Mouse (Mus musculus) forebrain, postnatal 0 days (tissue): ENCODE results near the gene Areg. TPM values are rescaled to one million over a fixed set of nuclear protein-coding genes. Genes with fewer than 3 reads are reported as not detected.

Experiments used
- ATAC-seq: fragments of 200-750 bp; cut with Nextera tagmentation; 2 replicates; pipeline ENCODE4 v1.8.0; 2017; ENCODE audit warnings: mild to moderate bottlenecking, moderate library complexity
- DNase-seq: peaks from one replicate; pipeline ENCODE4 v3.0.0-alpha.2; 2015
- H3K27ac ChIP-seq: fragments of 300-500 bp; sonication (generic); 2 replicates; pipeline ENCODE4 v1.5.1; 2014; ENCODE audit warnings: low read depth, mild to moderate bottlenecking, antibody characterized with exemption, low read length, moderate library complexity, mixed read lengths
- H3K27me3 ChIP-seq: fragments of 300-500 bp; sonication (generic); 2 replicates; pipeline ENCODE4 v1.6.1; 2014; ENCODE audit warnings: mild to moderate bottlenecking, low read length, mixed read lengths; ENCODE audit not compliant: insufficient read depth
- H3K36me3 ChIP-seq: fragments of 300-500 bp; sonication (generic); 2 replicates; pipeline ENCODE4 v1.6.1; 2014; ENCODE audit warnings: mild to moderate bottlenecking, moderate library complexity; ENCODE audit not compliant: insufficient read depth
- H3K4me1 ChIP-seq: fragments of 300-500 bp; sonication (generic); 2 replicates; pipeline ENCODE4 v1.6.1; 2014; ENCODE audit warnings: antibody characterized with exemption; ENCODE audit not compliant: insufficient read depth
- H3K4me2 ChIP-seq: fragments of 300-500 bp; sonication (generic); 2 replicates; pipeline ENCODE4 v1.6.1; 2014; ENCODE audit warnings: low read depth, mild to moderate bottlenecking, moderate library complexity
- H3K4me3 ChIP-seq: fragments of 300-500 bp; sonication (generic); 2 replicates; pipeline ENCODE4 v1.5.1; 2014; ENCODE audit warnings: low read depth, low read length, mixed read lengths
- H3K9ac ChIP-seq: fragments of 300-500 bp; sonication (generic); 2 replicates; pipeline ENCODE4 v1.6.1; 2014; ENCODE audit warnings: mild to moderate bottlenecking
- H3K9me3 ChIP-seq: fragments of 300-500 bp; sonication (generic); 2 replicates; pipeline ENCODE4 v1.6.1; 2016; ENCODE audit warnings: low read length
- CTCF ChIP-seq: sonication (generic); IDR thresholded peaks from 2 replicates; pipeline ENCODE4 v1.5.1; 2016; ENCODE audit warnings: antibody characterized with exemption, control low read depth, low read depth
- WGBS: fragments of 180-500 bp; shearing (Covaris S2); extraction: QIAGEN DNeasy Blood & Tissue Kit; methylation state at CpG from one replicate; pipeline ENCODE4 v1.1.7; 2014; 5-methylcytosine and 5-hydroxymethylcytosine counted together
- polyA plus RNA-seq: library from polyadenylated mRNA; unstranded; fragments of >200 nt; fragmentation: Nextera tagmentation; extraction: Ambion mirVana; gene quantifications from 2 replicates; pipeline ENCODE4 v1.2.1, GENCODE M21; 2015
- total RNA-seq: library from RNA; depleted of rRNA; stranded (reverse); fragments of >200 nt; gene quantifications from 2 replicates; pipeline ENCODE4 v1.2.3, GENCODE M21; 2014

Areg gene
- total and polyA plus RNA-seq, 2 experiments from 2014 or later: 0.54 TPM; not detected in 1

GRCm38 (mm10) chr5:91111019-91111418 lies 28.4 kb upstream of the Areg start:
- DNase-seq: peak; percentile 2
- 48% methylated on average over 8 of the region's 8 CpGs for WGBS
- H3K36me3 ChIP-seq: no peaks in the 10 kb centered on the region
- no peaks in the 10 kb centered on the region for H3K4me1 ChIP-seq
- TF ChIP-seq CTCF: no peak
- no peak overlapping the region for H3K9ac ChIP-seq
- H3K4me2 ChIP-seq: no peak overlapping the region
- ATAC-seq: no peak
- no peaks in the 10 kb centered on the region for H3K27me3 ChIP-seq
- no peak overlapping the region for H3K27ac ChIP-seq
- H3K4me3 ChIP-seq: no peak overlapping the region
- H3K9me3 ChIP-seq: no peaks in the 10 kb centered on the region

DNA sequence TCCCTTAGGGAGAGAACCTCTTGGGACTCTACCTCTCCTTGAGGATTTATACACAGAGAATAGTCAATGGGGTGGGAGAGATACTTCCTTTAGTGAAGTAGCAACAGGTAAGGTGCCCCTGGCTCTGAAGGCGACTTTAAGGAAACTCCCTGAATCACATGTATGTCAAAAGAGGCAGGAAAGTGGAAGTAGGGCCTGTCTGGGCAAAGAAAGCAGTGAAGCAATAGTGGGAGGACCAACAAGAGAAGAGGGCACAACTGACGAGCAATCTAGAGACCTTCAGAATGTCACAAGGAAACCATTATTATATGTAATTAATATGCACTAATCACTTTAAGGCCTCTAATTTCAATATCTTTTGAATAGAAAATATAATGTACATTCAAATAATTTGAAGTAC lies 25.4 kb upstream of the Areg start:
- TF ChIP-seq CTCF: no peak
- H3K4me2 ChIP-seq: no peak overlapping the region
- no peaks in the 10 kb centered on the region for H3K9me3 ChIP-seq
- no peak overlapping the region for H3K9ac ChIP-seq
- H3K27me3 ChIP-seq: no peaks in the 10 kb centered on the region
- DNase-seq (no peak), ATAC-seq (no peak)
- H3K4me3 ChIP-seq: no peak overlapping the region
- no peak overlapping the region for H3K27ac ChIP-seq
- WGBS: 88% methylated on average over 2 of the region's 2 CpGs
- H3K36me3 ChIP-seq: no peaks in the 10 kb centered on the region
- H3K4me1 ChIP-seq: no peaks in the 10 kb centered on the region

GRCm38 (mm10) chr5:91114574-91114973 lies 24.8 kb upstream of the Areg start:
- 60% methylated on average over 1 of the region's 1 CpGs for WGBS
- Histone ChIP-seq H3K4me3 (no peak overlapping the region), H3K9me3 (no peaks in the 10 kb centered on the region), H3K9ac (no peak overlapping the region), H3K36me3 (no peaks in the 10 kb centered on the region), H3K4me2 (no peak overlapping the region), H3K27ac (no peak overlapping the region), H3K4me1 (no peaks in the 10 kb centered on the region), H3K27me3 (no peaks in the 10 kb centered on the region)
- ATAC-seq (no peak), DNase-seq (no peak)
- no peak for TF ChIP-seq CTCF

DNA sequence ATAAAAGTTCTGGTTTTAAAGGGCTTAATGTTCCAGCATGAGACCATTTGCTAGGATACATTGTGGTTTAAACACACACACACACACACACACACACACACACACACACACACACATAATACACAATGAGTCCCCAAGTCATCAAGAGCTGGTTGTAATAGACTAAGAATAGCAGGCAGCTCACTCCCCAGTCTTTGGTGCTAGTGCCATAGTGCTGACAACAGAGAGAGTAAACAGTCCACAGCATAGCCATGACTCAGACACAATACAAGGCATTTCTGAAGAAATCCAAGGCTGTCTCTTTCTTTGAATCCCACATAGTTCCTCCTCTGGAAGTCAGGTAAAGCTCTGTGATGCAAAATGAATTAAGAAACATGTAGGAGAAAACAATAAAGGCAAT lies 20.8 kb upstream of the Areg start:
- H3K27me3 ChIP-seq: no peaks in the 10 kb centered on the region
- no peak overlapping the region for H3K9ac ChIP-seq
- DNase-seq (no peak), ATAC-seq (no peak)
- no peak overlapping the region for H3K4me3 ChIP-seq
- no peaks in the 10 kb centered on the region for H3K36me3 ChIP-seq
- H3K9me3 ChIP-seq: no peaks in the 10 kb centered on the region
- H3K4me2 ChIP-seq: no peak overlapping the region
- H3K27ac ChIP-seq: no peak overlapping the region
- H3K4me1 ChIP-seq: no peaks in the 10 kb centered on the region
- no peak for TF ChIP-seq CTCF

GRCm38 (mm10) chr5:91123404-91123803 lies 16.0 kb upstream of the Areg start:
- no peak for DNase-seq
- WGBS: 86% methylated on average over 4 of the region's 4 CpGs

DNA sequence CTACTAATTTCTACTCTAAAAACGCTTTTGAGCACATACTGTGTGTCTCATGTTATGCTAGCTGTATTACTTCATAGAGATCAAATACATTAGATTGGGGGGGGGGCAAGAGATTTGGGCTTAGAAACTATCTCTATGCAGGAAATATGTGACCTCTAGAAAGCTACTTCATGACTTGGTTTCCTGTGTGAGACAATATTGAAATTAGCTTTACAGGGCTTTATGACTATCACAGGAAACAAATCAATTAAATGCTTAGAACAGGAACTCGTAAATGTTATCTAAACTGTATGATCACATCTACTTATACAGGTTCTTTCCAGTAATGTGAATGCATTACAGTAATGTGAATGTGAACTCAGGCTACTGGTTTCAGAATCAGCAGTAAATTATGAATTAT lies 15.3 kb upstream of the Areg start:
- Histone ChIP-seq H3K9ac (no peak overlapping the region), H3K9me3 (no peaks in the 10 kb centered on the region), H3K4me1 (no peaks in the 10 kb centered on the region), H3K27me3 (no peaks in the 10 kb centered on the region), H3K27ac (no peak overlapping the region), H3K4me2 (no peak overlapping the region), H3K36me3 (no peaks in the 10 kb centered on the region), H3K4me3 (no peak overlapping the region)
- DNase-seq (no peak), ATAC-seq (no peak)
- no peak for TF ChIP-seq CTCF
- 89% methylated on average over 2 of the region's 2 CpGs for WGBS

More at GRCm38 (mm10) chr5:91123404-91123803, 16.0 kb upstream of the Areg start:
- TF ChIP-seq CTCF: no peak
- H3K9me3 ChIP-seq: no peaks in the 10 kb centered on the region
- H3K4me3 ChIP-seq: no peak overlapping the region
- H3K27me3 ChIP-seq: no peaks in the 10 kb centered on the region
- no peaks in the 10 kb centered on the region for H3K36me3 ChIP-seq
- no peaks in the 10 kb centered on the region for H3K4me1 ChIP-seq
- no peak overlapping the region for H3K4me2 ChIP-seq
- ATAC-seq: no peak
- no peak overlapping the region for H3K27ac ChIP-seq
- H3K9ac ChIP-seq: no peak overlapping the region

- Histone ChIP-seq H3K9ac (no peak overlapping the region), H3K4me1 (no peaks in the 10 kb centered on the region), H3K36me3 (no peaks in the 10 kb centered on the region), H3K27me3 (no peaks in the 10 kb centered on the region), H3K4me3 (no peak overlapping the region), H3K27ac (no peak overlapping the region), H3K4me2 (no peak overlapping the region), H3K9me3 (no peaks in the 10 kb centered on the region)
- no peak for ATAC-seq
- WGBS: 82% methylated on average over 1 of the region's 1 CpGs
- no peak for TF ChIP-seq CTCF
- DNase-seq: no peak
Measured at GRCm38 (mm10) chr5:91126623-91127022, 12.8 kb upstream of the Areg start.

- TF ChIP-seq CTCF: no peak
- H3K4me1 ChIP-seq: no peaks in the 10 kb centered on the region
- no peak overlapping the region for H3K27ac ChIP-seq
- no peaks in the 10 kb centered on the region for H3K36me3 ChIP-seq
- WGBS: 67% methylated on average over 1 of the region's 1 CpGs
- ATAC-seq: no peak
- no peak for DNase-seq
- 0 out of 2 replicates have a peak, but pooled peaks cover 4% of the 10 kb centered on the region for H3K27me3 ChIP-seq
- no peak overlapping the region for H3K4me3 ChIP-seq
- H3K4me2 ChIP-seq: no peak overlapping the region
- no peak overlapping the region for H3K9ac ChIP-seq
- no peaks in the 10 kb centered on the region for H3K9me3 ChIP-seq
Measured at GRCm38 (mm10) chr5:91134961-91135360, 4.4 kb upstream of the Areg start.
